Mouse (Mus musculus): ENCODE results near the gene Acer2. TPM values are rescaled to one million over a fixed set of nuclear protein-coding genes. Genes with fewer than 3 reads are reported as not detected.

Acer2 gene
- polyA plus RNA-seq, 1 experiment, result 17.6 TPM

GRCm38 (mm10) chr4:86873072-86873471, 1.1 kb upstream of the Acer2 start:
- no peaks in the 10 kb centered on the region; the same call in 1 of the 2 replicates for H3K4me1 ChIP-seq (ENCODE audit: control insufficient read depth, insufficient read depth, insufficient read length, low read length)
- H3K27ac ChIP-seq (replicated peaks; ENCODE audit: low read depth, low read length), result no peak overlapping the region
- H3K4me3 ChIP-seq (ENCODE audit: insufficient read depth, low read depth, low read length), result no peak overlapping the region

- H3K4me3 ChIP-seq (ENCODE audit: insufficient read depth, low read depth, low read length), result no peak overlapping the region
- no peak overlapping the region for H3K27ac ChIP-seq (replicated peaks; ENCODE audit: low read depth, low read length)
- H3K4me1 ChIP-seq (ENCODE audit: control insufficient read depth, insufficient read depth, insufficient read length, low read length), result no peaks in the 10 kb centered on the region; the same call in 1 of the 2 replicates
These were observed 5.3 kb downstream of the Acer2 start for GRCm38 (mm10) chr4:86879477-86879876.

- no peak overlapping the region for H3K27ac ChIP-seq (replicated peaks; ENCODE audit: low read depth, low read length)
- H3K4me3 ChIP-seq (ENCODE audit: insufficient read depth, low read depth, low read length), result no peak overlapping the region
- H3K4me1 ChIP-seq (ENCODE audit: control insufficient read depth, insufficient read depth, insufficient read length, low read length), result peaks cover 6% of the 10 kb centered on the region
These were observed 7.0 kb downstream of the Acer2 start for GRCm38 (mm10) chr4:86881178-86881577.

- H3K27ac ChIP-seq (replicated peaks; ENCODE audit: low read depth, low read length), result 0 out of 2 replicates have a peak overlapping the region, but pooled peaks have one; percentile 21
- no peak overlapping the region for H3K4me3 ChIP-seq (ENCODE audit: insufficient read depth, low read depth, low read length)
- peaks cover 12% of the 10 kb centered on the region for H3K4me1 ChIP-seq (ENCODE audit: control insufficient read depth, insufficient read depth, insufficient read length, low read length)
These were observed 8.2 kb downstream of the Acer2 start for GRCm38 (mm10) chr4:86882413-86882812.

- Histone ChIP-seq H3K4me1 (ENCODE audit: control insufficient read depth, insufficient read depth, insufficient read length, low read length) (peaks cover 12% of the 10 kb centered on the region), H3K27ac (replicated peaks; ENCODE audit: low read depth, low read length) (no peak overlapping the region), H3K4me3 (ENCODE audit: insufficient read depth, low read depth, low read length) (no peak overlapping the region)
These were observed 10.7 kb downstream of the Acer2 start for GRCm38 (mm10) chr4:86884945-86885344.

GRCm38 (mm10) chr4:86885790-86886159, 11.6 kb downstream of the Acer2 start:
- Histone ChIP-seq H3K4me1 (ENCODE audit: control insufficient read depth, insufficient read depth, insufficient read length, low read length) (peaks cover 12% of the 10 kb centered on the region), H3K27ac (replicated peaks; ENCODE audit: low read depth, low read length) (peak overlapping the region; percentile 92)

GRCm38 (mm10) chr4:86886160-86886878, 12.1 kb downstream of the Acer2 start:
- Histone ChIP-seq H3K4me1 (ENCODE audit: control insufficient read depth, insufficient read depth, insufficient read length, low read length) (peaks cover 12% of the 10 kb centered on the region), H3K4me3 (ENCODE audit: insufficient read depth, low read depth, low read length) (peak overlapping the region; percentile 48), H3K27ac (replicated peaks; ENCODE audit: low read depth, low read length) (peak overlapping the region; percentile 92)

More at GRCm38 (mm10) chr4:86885790-86886159, 11.6 kb downstream of the Acer2 start:
- H3K4me3 ChIP-seq (ENCODE audit: insufficient read depth, low read depth, low read length), result peak overlapping the region; percentile 48

GRCm38 (mm10) chr4:86887879-86888278, 13.7 kb downstream of the Acer2 start:
- Histone ChIP-seq H3K4me3 (ENCODE audit: insufficient read depth, low read depth, low read length) (no peak overlapping the region), H3K4me1 (ENCODE audit: control insufficient read depth, insufficient read depth, insufficient read length, low read length) (peaks cover 12% of the 10 kb centered on the region), H3K27ac (replicated peaks; ENCODE audit: low read depth, low read length) (no peak overlapping the region)

- Histone ChIP-seq H3K4me3 (ENCODE audit: insufficient read depth, low read depth, low read length) (no peak overlapping the region), H3K27ac (replicated peaks; ENCODE audit: low read depth, low read length) (peak overlapping the region; percentile 100), H3K4me1 (ENCODE audit: control insufficient read depth, insufficient read depth, insufficient read length, low read length) (peaks cover 32% of the 10 kb centered on the region)
These were observed 23.2 kb downstream of the Acer2 start for GRCm38 (mm10) chr4:86897411-86897810.

GRCm38 (mm10) chr4:86898791-86899474, 24.7 kb downstream of the Acer2 start:
- no peak overlapping the region for H3K4me3 ChIP-seq (ENCODE audit: insufficient read depth, low read depth, low read length)
- H3K4me1 ChIP-seq (ENCODE audit: control insufficient read depth, insufficient read depth, insufficient read length, low read length), result peaks cover 35% of the 10 kb centered on the region
- H3K27ac ChIP-seq (replicated peaks; ENCODE audit: low read depth, low read length), result peak overlapping the region; percentile 99

GRCm38 (mm10) chr4:86902351-86902750, 28.2 kb downstream of the Acer2 start:
- peaks cover 31% of the 10 kb centered on the region for H3K4me1 ChIP-seq (ENCODE audit: control insufficient read depth, insufficient read depth, insufficient read length, low read length)
- H3K27ac ChIP-seq (replicated peaks; ENCODE audit: low read depth, low read length), result peak overlapping the region; percentile 86
- H3K4me3 ChIP-seq (ENCODE audit: insufficient read depth, low read depth, low read length), result no peak overlapping the region

- no peak overlapping the region for H3K27ac ChIP-seq (replicated peaks; ENCODE audit: low read depth, low read length)
- H3K4me1 ChIP-seq (ENCODE audit: control insufficient read depth, insufficient read depth, insufficient read length, low read length), result peaks cover 13% of the 10 kb centered on the region
- no peak overlapping the region for H3K4me3 ChIP-seq (ENCODE audit: insufficient read depth, low read depth, low read length)
These were observed 30.8 kb downstream of the Acer2 start for GRCm38 (mm10) chr4:86904969-86905368.

GRCm38 (mm10) chr4:86905869-86906268, 31.7 kb downstream of the Acer2 start:
- Histone ChIP-seq H3K27ac (replicated peaks; ENCODE audit: low read depth, low read length) (peak overlapping the region; percentile 73), H3K4me1 (ENCODE audit: control insufficient read depth, insufficient read depth, insufficient read length, low read length) (peaks cover 13% of the 10 kb centered on the region), H3K4me3 (ENCODE audit: insufficient read depth, low read depth, low read length) (no peak overlapping the region)

GRCm38 (mm10) chr4:86911576-86912341, 37.6 kb downstream of the Acer2 start:
- no peak overlapping the region for H3K4me3 ChIP-seq (ENCODE audit: insufficient read depth, low read depth, low read length)
- H3K4me1 ChIP-seq (ENCODE audit: control insufficient read depth, insufficient read depth, insufficient read length, low read length), result peaks cover 2% of the 10 kb centered on the region; the same call in 1 of the 2 replicates
- H3K27ac ChIP-seq (replicated peaks; ENCODE audit: low read depth, low read length), result peak overlapping the region; percentile 30

GRCm38 (mm10) chr4:86912757-86913156, 38.6 kb downstream of the Acer2 start:
- no peak overlapping the region for H3K27ac ChIP-seq (replicated peaks; ENCODE audit: low read depth, low read length)
- no peak overlapping the region for H3K4me3 ChIP-seq (ENCODE audit: insufficient read depth, low read depth, low read length)
- peaks cover 2% of the 10 kb centered on the region; the same call in 1 of the 2 replicates for H3K4me1 ChIP-seq (ENCODE audit: control insufficient read depth, insufficient read depth, insufficient read length, low read length)
